Mouse (Mus musculus) liver, adult 2 months (tissue): ENCODE results near the gene Cbx5.

Experiments
- CTCF ChIP-seq: fragments of 200-500 bp; IDR thresholded peaks from 2 replicates; pipeline ENCODE4 v1.5.1; 2011; ENCODE audit warnings: low read depth, low read length, control low read depth
- POLR2A ChIP-seq: fragments of 200-500 bp; IDR thresholded peaks from 2 replicates; pipeline ENCODE4 v1.6.1; 2011; ENCODE audit warnings: low read length, control low read depth; ENCODE audit not compliant: insufficient read depth; ENCODE audit errors: extremely low read depth

DNA sequence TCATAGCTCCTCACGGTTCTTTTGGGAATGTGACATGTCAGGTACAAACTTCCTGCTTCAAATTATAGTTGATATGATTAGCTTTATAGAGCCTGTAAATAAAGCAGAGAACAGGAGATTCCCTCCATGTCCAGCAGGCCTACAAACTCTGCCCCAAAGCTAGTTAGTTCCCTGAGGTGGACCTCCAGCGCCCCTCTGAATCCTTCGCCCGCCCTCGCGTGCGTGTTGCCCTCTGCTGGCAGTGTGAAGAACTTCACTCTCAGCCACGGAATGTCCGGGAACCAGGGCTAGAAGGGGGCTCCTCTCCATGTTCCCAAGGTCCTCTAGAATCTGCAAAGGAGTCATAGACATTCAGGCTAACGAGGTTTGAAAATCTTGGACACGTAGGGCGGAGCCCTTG is 61.5 kb downstream of the Cbx5 start:
- TF ChIP-seq POLR2A (no peak), CTCF (peak; percentile 84)
